Mouse (Mus musculus): ENCODE data around the gene Olfr618. TPM values are rescaled to one million over a fixed set of nuclear protein-coding genes. Genes with fewer than 3 reads are reported as not detected.
"Not testable (repeated sequence)": the region's sequence is repeated elsewhere in the genome, so short reads cannot be mapped to it uniquely, and the experiment has no call there.

Olfr618 gene
- not detected in 2 replicates for polyA plus RNA-seq (2012; rRNA removed)

DNA sequence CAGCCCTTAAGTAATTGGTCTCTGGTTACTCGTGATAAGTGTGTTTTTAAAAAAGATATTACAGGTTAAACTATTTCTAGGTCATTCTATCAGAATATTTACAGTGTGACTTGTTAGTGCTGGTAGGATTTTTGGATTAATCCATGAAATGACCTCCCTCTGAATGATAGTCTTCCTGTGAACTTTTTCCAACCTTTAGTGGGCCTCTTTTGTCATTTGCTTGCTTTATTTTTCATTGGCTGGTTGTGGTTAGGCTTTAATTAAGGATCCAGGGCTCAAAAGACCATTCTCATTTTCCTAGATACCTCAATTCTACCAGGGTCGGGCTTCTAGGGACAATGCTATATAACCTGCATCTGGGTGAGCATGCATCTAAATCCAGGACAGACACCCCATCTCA, at the start of gene Olfr618:
Gene Olfr618, plus strand, starts transcription at position 301 of the 400 bp plus-strand sequence.
- no peak within 1 kb of the TSS for H3K4me3 ChIP-seq (ENCODE audit: insufficient read depth, low read depth, low read length)
- TF ChIP-seq POLR2A (IDR thresholded peaks at IDR 0.05; ENCODE audit: low read depth, low read length) (no peak), CTCF (conservative IDR thresholded peaks at IDR 0.05; ENCODE audit: insufficient read depth, insufficient read length, low read depth, low read length) (no peak)
- H3K4me1 ChIP-seq (ENCODE audit: control insufficient read depth, insufficient read depth, low read length): no peaks in the 10 kb centered on the region
- no peak for DNase-seq
- 44% methylated on average over 2 of the region's 2 CpGs for WGBS
- no peak within 1 kb of the TSS for H3K27ac ChIP-seq (ENCODE audit: insufficient read depth, low read depth, low read length)
- H3K27me3 ChIP-seq (replicated peaks; ENCODE audit: control insufficient read depth, insufficient read depth, low read length): no peaks in the 10 kb centered on the region
- H3K36me3 ChIP-seq (ENCODE audit: control insufficient read depth, insufficient read depth, low read length): no peaks in the 10 kb centered on the region

- H3K27ac ChIP-seq (ENCODE audit: insufficient read depth, low read depth, low read length); H3K4me3 ChIP-seq (ENCODE audit: insufficient read depth, low read depth, low read length); H3K36me3 ChIP-seq (ENCODE audit: control insufficient read depth, insufficient read depth, low read length); H3K4me1 ChIP-seq (ENCODE audit: control insufficient read depth, insufficient read depth, low read length); H3K27me3 ChIP-seq (replicated peaks; ENCODE audit: control insufficient read depth, insufficient read depth, low read length); DNase-seq: not testable (repeated sequence)
- WGBS: 79% methylated on average over 2 of the region's 2 CpGs
Observed at GRCm38 (mm10) chr7:103542617-103543016, 47.3 kb upstream of the Olfr618 start, which contains the start of gene Olfr612. Gene Olfr612 (minus strand): TSS chr7:103542717.

- no peak for DNase-seq
Observed at GRCm38 (mm10) chr7:103547774-103548173, 42.1 kb upstream of the Olfr618 start, which contains the start of gene Olfr613. Gene Olfr613 (plus strand): TSS chr7:103548074.

DNA sequence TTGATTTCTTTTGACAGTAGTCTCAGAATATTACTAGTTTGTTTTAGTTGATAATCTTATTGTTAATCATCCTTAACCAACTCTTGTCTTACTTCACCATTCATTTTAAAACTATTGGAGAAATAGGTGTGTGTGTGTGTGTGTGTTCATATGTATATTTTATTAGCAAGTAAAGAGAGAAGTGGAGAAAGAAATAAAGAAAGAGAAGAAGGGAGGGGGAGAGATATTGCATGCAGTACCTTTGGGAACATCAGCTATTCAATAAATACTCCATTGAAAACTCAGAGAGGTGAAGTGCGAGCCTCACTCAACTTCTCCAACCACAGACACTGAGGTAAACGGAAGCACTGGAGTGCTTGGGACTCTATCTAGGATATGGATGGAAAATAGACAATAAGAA, 34.1 kb upstream of the Olfr618 start, which contains the start of gene Olfr615:
Gene Olfr615, plus strand, starts transcription at position 301 of the 400 bp plus-strand sequence.
- DNase-seq: no peak
- Histone ChIP-seq H3K36me3 (ENCODE audit: control insufficient read depth, insufficient read depth, low read length) (no peaks in the 10 kb centered on the region), H3K4me1 (ENCODE audit: control insufficient read depth, insufficient read depth, low read length) (no peaks in the 10 kb centered on the region), H3K4me3 (ENCODE audit: insufficient read depth, low read depth, low read length) (no peak within 1 kb of the TSS), H3K27me3 (replicated peaks; ENCODE audit: control insufficient read depth, insufficient read depth, low read length) (no peaks in the 10 kb centered on the region), H3K27ac (ENCODE audit: insufficient read depth, low read depth, low read length) (no peak within 1 kb of the TSS)
- TF ChIP-seq POLR2A (IDR thresholded peaks at IDR 0.05; ENCODE audit: low read depth, low read length): no peak
- no peak for TF ChIP-seq CTCF (conservative IDR thresholded peaks at IDR 0.05; ENCODE audit: insufficient read depth, insufficient read length, low read depth, low read length)
- 84% methylated on average over 2 of the region's 2 CpGs for WGBS

More at GRCm38 (mm10) chr7:103547774-103548173, 42.1 kb upstream of the Olfr618 start, which contains the start of gene Olfr613:
- WGBS: 66% methylated on average over 2 of the region's 2 CpGs
- Histone ChIP-seq H3K27me3 (replicated peaks; ENCODE audit: control insufficient read depth, insufficient read depth, low read length) (no peaks in the 10 kb centered on the region), H3K36me3 (ENCODE audit: control insufficient read depth, insufficient read depth, low read length) (no peaks in the 10 kb centered on the region), H3K27ac (ENCODE audit: insufficient read depth, low read depth, low read length) (no peak within 1 kb of the TSS), H3K4me3 (ENCODE audit: insufficient read depth, low read depth, low read length) (no peak within 1 kb of the TSS), H3K4me1 (ENCODE audit: control insufficient read depth, insufficient read depth, low read length) (no peaks in the 10 kb centered on the region)
- TF ChIP-seq POLR2A (IDR thresholded peaks at IDR 0.05; ENCODE audit: low read depth, low read length): no peak
- TF ChIP-seq CTCF (conservative IDR thresholded peaks at IDR 0.05; ENCODE audit: insufficient read depth, insufficient read length, low read depth, low read length): no peak

- H3K4me1 ChIP-seq (ENCODE audit: control insufficient read depth, insufficient read depth, low read length): no peaks in the 10 kb centered on the region
- DNase-seq: no peak
- no peaks in the 10 kb centered on the region for H3K27me3 ChIP-seq (replicated peaks; ENCODE audit: control insufficient read depth, insufficient read depth, low read length)
- WGBS: 77% methylated on average over 3 of the region's 3 CpGs
- H3K4me3 ChIP-seq (ENCODE audit: insufficient read depth, low read depth, low read length): no peak within 1 kb of the TSS
- no peaks in the 10 kb centered on the region for H3K36me3 ChIP-seq (ENCODE audit: control insufficient read depth, insufficient read depth, low read length)
- TF ChIP-seq POLR2A (IDR thresholded peaks at IDR 0.05; ENCODE audit: low read depth, low read length) (no peak), CTCF (conservative IDR thresholded peaks at IDR 0.05; ENCODE audit: insufficient read depth, insufficient read length, low read depth, low read length) (no peak)
- H3K27ac ChIP-seq (ENCODE audit: insufficient read depth, low read depth, low read length): no peak within 1 kb of the TSS
Observed at GRCm38 (mm10) chr7:103569043-103569442, 20.9 kb upstream of the Olfr618 start, which contains the start of gene Olfr616. Gene Olfr616 (minus strand): TSS chr7:103569143.

GRCm38 (mm10) chr7:103572761-103573160, 17.1 kb upstream of the Olfr618 start, which contains the start of gene Olfr617:
Gene Olfr617 (plus strand): TSS chr7:103573061.
- no peak within 1 kb of the TSS for H3K27ac ChIP-seq (ENCODE audit: insufficient read depth, low read depth, low read length)

GRCm38 (mm10) chr7:103600275-103600674, 10.4 kb downstream of the Olfr618 start, which contains the start of gene Olfr619:
Gene Olfr619 (plus strand): TSS chr7:103600575.
- TF ChIP-seq CTCF (conservative IDR thresholded peaks at IDR 0.05; ENCODE audit: insufficient read depth, insufficient read length, low read depth, low read length) (no peak), POLR2A (IDR thresholded peaks at IDR 0.05; ENCODE audit: low read depth, low read length) (no peak)
- H3K4me1 ChIP-seq (ENCODE audit: control insufficient read depth, insufficient read depth, low read length): no peaks in the 10 kb centered on the region
- H3K27me3 ChIP-seq (replicated peaks; ENCODE audit: control insufficient read depth, insufficient read depth, low read length): no peaks in the 10 kb centered on the region
- H3K4me3 ChIP-seq (ENCODE audit: insufficient read depth, low read depth, low read length): no peak within 1 kb of the TSS
- H3K27ac ChIP-seq (ENCODE audit: insufficient read depth, low read depth, low read length): no peak within 1 kb of the TSS
- no peaks in the 10 kb centered on the region for H3K36me3 ChIP-seq (ENCODE audit: control insufficient read depth, insufficient read depth, low read length)
- no peak for DNase-seq

More at GRCm38 (mm10) chr7:103572761-103573160, 17.1 kb upstream of the Olfr618 start, which contains the start of gene Olfr617:
- TF ChIP-seq POLR2A (IDR thresholded peaks at IDR 0.05; ENCODE audit: low read depth, low read length) (no peak), CTCF (conservative IDR thresholded peaks at IDR 0.05; ENCODE audit: insufficient read depth, insufficient read length, low read depth, low read length) (no peak)
- Histone ChIP-seq H3K4me1 (ENCODE audit: control insufficient read depth, insufficient read depth, low read length) (no peaks in the 10 kb centered on the region), H3K27me3 (replicated peaks; ENCODE audit: control insufficient read depth, insufficient read depth, low read length) (no peaks in the 10 kb centered on the region), H3K4me3 (ENCODE audit: insufficient read depth, low read depth, low read length) (no peak within 1 kb of the TSS), H3K36me3 (ENCODE audit: control insufficient read depth, insufficient read depth, low read length) (no peaks in the 10 kb centered on the region)
- no peak for DNase-seq
- 83% methylated on average over 1 of the region's 1 CpGs for WGBS
